Mouse (Mus musculus) limb, embryonic 13.5 days (tissue): Measurements from ENCODE around the gene Olfr829. TPM values are rescaled to one million over a fixed set of nuclear protein-coding genes. Genes with fewer than 3 reads are reported as not detected.
"Not testable (repeated sequence)": the region's sequence is repeated elsewhere in the genome, so short reads cannot be mapped to it uniquely, and the experiment has no call there.

Experiments
- ATAC-seq: fragments of 200-750 bp; cut with Nextera tagmentation; 2 replicates; pipeline ENCODE4 v1.8.0; 2017; ENCODE audit warnings: low read depth, moderate number of reproducible peaks, moderate TSS enrichment; ENCODE audit not compliant: low FRiP score
- H3K27ac ChIP-seq: fragments of 300-500 bp; sonication (generic); 2 replicates; pipeline ENCODE4 v1.5.1; 2015; ENCODE audit warnings: inconsistent platforms, mild to moderate bottlenecking, moderate library complexity
- H3K27me3 ChIP-seq: fragments of 300-500 bp; sonication (generic); 2 replicates; pipeline ENCODE4 v1.6.1; 2015; ENCODE audit warnings: mild to moderate bottlenecking, inconsistent platforms
- H3K36me3 ChIP-seq: fragments of 300-500 bp; sonication (generic); 2 replicates; pipeline ENCODE4 v1.6.1; 2015; ENCODE audit warnings: inconsistent platforms, mild to moderate bottlenecking, moderate library complexity
- H3K4me1 ChIP-seq: fragments of 300-500 bp; sonication (generic); 2 replicates; pipeline ENCODE4 v1.6.1; 2015; ENCODE audit warnings: inconsistent platforms
- H3K4me2 ChIP-seq: fragments of 300-500 bp; sonication (generic); replicated peaks from 2 replicates; pipeline ENCODE4 v1.6.1; 2015; ENCODE audit warnings: inconsistent platforms, mild to moderate bottlenecking, moderate library complexity
- H3K4me3 ChIP-seq: fragments of 300-500 bp; sonication (generic); 2 replicates; pipeline ENCODE4 v1.5.1; 2015; ENCODE audit warnings: moderate library complexity, mild to moderate bottlenecking, inconsistent platforms
- H3K9ac ChIP-seq: fragments of 300-500 bp; sonication (generic); 2 replicates; pipeline ENCODE4 v1.6.1; 2015; ENCODE audit warnings: mild to moderate bottlenecking, inconsistent platforms
- H3K9me3 ChIP-seq: fragments of 300-500 bp; sonication (generic); 2 replicates; pipeline ENCODE4 v1.6.1; 2016; ENCODE audit warnings: inconsistent platforms
- WGBS: fragments of 180-500 bp; shearing (Covaris S2); methylation state at CpG from one replicate; pipeline ENCODE4 v1.1.7; 2015; 5-methylcytosine and 5-hydroxymethylcytosine counted together
- polyA plus RNA-seq: library from polyadenylated mRNA; unstranded; fragments of >200 nt; fragmentation: Nextera tagmentation; extraction: Ambion mirVana; gene quantifications from 2 replicates; pipeline ENCODE4 v1.2.1, GENCODE M21; 2015

The Olfr829 gene
- not detected in 2 replicates for polyA plus RNA-seq

DNA sequence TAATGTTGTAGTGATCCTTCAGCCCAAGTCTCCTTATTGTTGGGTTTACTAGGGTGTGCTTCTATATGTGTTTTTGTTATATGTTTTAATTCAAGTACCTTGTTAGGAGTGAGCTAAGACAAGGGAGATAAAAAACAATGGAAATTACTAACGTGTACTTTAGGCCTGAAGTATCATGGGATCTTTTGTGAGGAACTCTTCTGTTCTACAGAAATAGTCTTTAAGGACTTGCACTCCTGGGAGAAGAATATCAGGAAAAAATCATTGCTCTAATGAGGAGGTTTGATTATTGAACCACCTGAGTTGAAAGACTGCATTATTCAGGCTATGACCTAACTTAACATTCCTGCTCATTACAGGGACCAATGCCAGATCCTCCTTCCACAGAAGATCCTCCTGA, at the start of gene Olfr829:
Olfr829 (plus strand) TSS at position 301 of the 400 bp plus-strand sequence.
- Histone ChIP-seq H3K27ac (no peak within 1 kb of the TSS), H3K9ac (no peak within 1 kb of the TSS), H3K4me1 (no peaks in the 10 kb centered on the region), H3K4me3 (no peak within 1 kb of the TSS), H3K27me3 (no peaks in the 10 kb centered on the region), H3K4me2 (no peak within 1 kb of the TSS), H3K9me3 (no peaks in the 10 kb centered on the region), H3K36me3 (no peaks in the 10 kb centered on the region)
- ATAC-seq = no peak
- 62% methylated on average over 1 of the region's 1 CpGs for WGBS

GRCm38 (mm10) chr9:18819426-18819825, 35.3 kb upstream of the Olfr829 start, which contains the start of gene Olfr828:
Gene Olfr828 (minus strand): TSS chr9:18819526.
- H3K4me1 ChIP-seq = no peaks in the 10 kb centered on the region
- no peak for ATAC-seq
- no peak within 1 kb of the TSS for H3K9ac ChIP-seq
- no peak within 1 kb of the TSS for H3K4me3 ChIP-seq
- no peaks in the 10 kb centered on the region for H3K27me3 ChIP-seq
- no peaks in the 10 kb centered on the region for H3K36me3 ChIP-seq
- H3K9me3 ChIP-seq = no peaks in the 10 kb centered on the region
- H3K27ac ChIP-seq = no peak within 1 kb of the TSS
- no peak within 1 kb of the TSS for H3K4me2 ChIP-seq

- H3K4me3 ChIP-seq = no peak within 1 kb of the TSS
- no peaks in the 10 kb centered on the region for H3K36me3 ChIP-seq
- no peaks in the 10 kb centered on the region for H3K4me1 ChIP-seq
- H3K27ac ChIP-seq = no peak within 1 kb of the TSS
- no peaks in the 10 kb centered on the region for H3K27me3 ChIP-seq
- H3K9me3 ChIP-seq = no peaks in the 10 kb centered on the region
- H3K9ac ChIP-seq = no peak within 1 kb of the TSS
- H3K4me2 ChIP-seq = no peak within 1 kb of the TSS
- ATAC-seq = no peak
Observed at GRCm38 (mm10) chr9:18874393-18874792, 19.7 kb downstream of the Olfr829 start, which contains the start of gene Olfr830. Gene Olfr830 (plus strand): TSS chr9:18874693.

DNA sequence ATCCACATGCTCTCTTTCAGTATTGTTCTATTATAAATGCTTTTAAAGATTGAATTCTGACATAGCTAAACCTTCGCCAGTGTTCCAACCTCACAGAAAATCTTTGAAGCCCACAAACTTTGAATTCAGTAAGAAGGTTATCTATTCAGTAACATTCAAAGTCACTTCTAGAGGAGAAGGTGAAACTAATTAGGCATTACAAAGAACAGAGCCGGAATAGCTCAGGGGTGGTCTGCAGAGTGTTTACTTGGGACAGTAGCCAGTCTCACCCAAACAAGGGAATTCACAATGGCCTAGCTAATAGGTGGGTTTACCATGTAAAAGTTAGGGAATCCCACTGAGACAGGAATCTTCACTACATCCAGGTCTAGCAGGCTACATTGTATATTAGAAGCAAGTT, 53.0 kb downstream of the Olfr829 start:
- not testable (repeated sequence) for H3K4me2 ChIP-seq, H3K27me3 ChIP-seq, ATAC-seq, H3K4me1 ChIP-seq, H3K4me3 ChIP-seq, H3K36me3 ChIP-seq, H3K9me3 ChIP-seq, H3K27ac ChIP-seq, H3K9ac ChIP-seq
- WGBS = 76% methylated on average over 2 of the region's 2 CpGs

Other genes with a start within 250 kb of the Olfr829 start
- gene Muc16, start 180.4 kb upstream of the Olfr829 start, polyA plus RNA-seq = not detected in 2 replicates
- gene Olfr24, start 90.9 kb upstream of the Olfr829 start, polyA plus RNA-seq = not detected in 2 replicates
- not detected in 2 replicates for gene Olfr828, start 35.4 kb upstream of the Olfr829 start, polyA plus RNA-seq
- not detected in 2 replicates for gene Olfr830, start 19.8 kb downstream of the Olfr829 start, polyA plus RNA-seq
- not detected in 2 replicates for gene Olfr832, start 82.2 kb downstream of the Olfr829 start, polyA plus RNA-seq
- gene Olfr834, start 133.1 kb downstream of the Olfr829 start, polyA plus RNA-seq = not detected in 2 replicates
- gene Olfr835, start 177.8 kb downstream of the Olfr829 start, polyA plus RNA-seq = not detected in 2 replicates